Mouse (Mus musculus): Measurements from ENCODE around the gene Crispld2.

The Crispld2 gene

GRCm38 (mm10) chr8:119992249-119992648, at the start of gene Crispld2:
Crispld2 (plus strand) TSS chr8:119992438.
- peak; percentile 89 for DNase-seq (ENCODE audit: extremely low spot score)

- DNase-seq (ENCODE audit: extremely low spot score), result no peak
Measured at GRCm38 (mm10) chr8:119943616-119944015, 48.6 kb upstream of the Crispld2 start.

GRCm38 (mm10) chr8:119944096-119944811, 48.0 kb upstream of the Crispld2 start:
- peak; percentile 74 for DNase-seq (ENCODE audit: extremely low spot score)

GRCm38 (mm10) chr8:119946326-119946865, 45.8 kb upstream of the Crispld2 start:
- DNase-seq (ENCODE audit: extremely low spot score), result no peak

GRCm38 (mm10) chr8:119947653-119948052, 44.6 kb upstream of the Crispld2 start:
- DNase-seq (ENCODE audit: extremely low spot score), result no peak

- no peak for DNase-seq (ENCODE audit: extremely low spot score)
Measured at GRCm38 (mm10) chr8:119948340-119948739, 43.9 kb upstream of the Crispld2 start.

- DNase-seq (ENCODE audit: extremely low spot score), result no peak
Measured at GRCm38 (mm10) chr8:119952282-119952681, 40.0 kb upstream of the Crispld2 start.

GRCm38 (mm10) chr8:119952747-119953146, 39.5 kb upstream of the Crispld2 start:
- no peak for DNase-seq (ENCODE audit: extremely low spot score)

- no peak for DNase-seq (ENCODE audit: extremely low spot score)
Measured at GRCm38 (mm10) chr8:119955333-119955732, 36.9 kb upstream of the Crispld2 start.

GRCm38 (mm10) chr8:119958076-119958475, 34.2 kb upstream of the Crispld2 start:
- no peak for DNase-seq (ENCODE audit: extremely low spot score)

GRCm38 (mm10) chr8:119960531-119961104, 31.6 kb upstream of the Crispld2 start:
- DNase-seq (ENCODE audit: extremely low spot score), result no peak

- no peak for DNase-seq (ENCODE audit: extremely low spot score)
Measured at GRCm38 (mm10) chr8:119964859-119965258, 27.4 kb upstream of the Crispld2 start.

GRCm38 (mm10) chr8:119967435-119967834, 24.8 kb upstream of the Crispld2 start:
- no peak for DNase-seq (ENCODE audit: extremely low spot score)

GRCm38 (mm10) chr8:119970169-119970568, 22.1 kb upstream of the Crispld2 start:
- DNase-seq (ENCODE audit: extremely low spot score), result no peak

GRCm38 (mm10) chr8:119972558-119972957, 19.7 kb upstream of the Crispld2 start:
- DNase-seq (ENCODE audit: extremely low spot score), result no peak

- no peak for DNase-seq (ENCODE audit: extremely low spot score)
Measured at GRCm38 (mm10) chr8:119978770-119979381, 13.4 kb upstream of the Crispld2 start.

GRCm38 (mm10) chr8:119981253-119981652, 11.0 kb upstream of the Crispld2 start:
- no peak for DNase-seq (ENCODE audit: extremely low spot score)

GRCm38 (mm10) chr8:119984085-119984484, 8.2 kb upstream of the Crispld2 start:
- DNase-seq (ENCODE audit: extremely low spot score), result no peak

GRCm38 (mm10) chr8:119986174-119986573, 6.1 kb upstream of the Crispld2 start:
- no peak for DNase-seq (ENCODE audit: extremely low spot score)

GRCm38 (mm10) chr8:119988087-119988486, 4.2 kb upstream of the Crispld2 start:
- DNase-seq (ENCODE audit: extremely low spot score), result no peak

GRCm38 (mm10) chr8:119994114-119994513, 1.9 kb downstream of the Crispld2 start:
- DNase-seq (ENCODE audit: extremely low spot score), result no peak

GRCm38 (mm10) chr8:119994556-119994955, 2.3 kb downstream of the Crispld2 start:
- DNase-seq (ENCODE audit: extremely low spot score), result no peak

GRCm38 (mm10) chr8:119997266-119997665, 5.0 kb downstream of the Crispld2 start:
- no peak for DNase-seq (ENCODE audit: extremely low spot score)
